Mouse (Mus musculus) bone marrow macrophage, adult 2 months (primary cell): Measurements from ENCODE around the gene Hmgb1.

Experiments used
- CTCF ChIP-seq: IDR thresholded peaks from 2 replicates; pipeline ENCODE4 v1.5.1; 2012; ENCODE audit warnings: low read depth, mild to moderate bottlenecking, low read length, moderate library complexity
- POLR2A ChIP-seq: IDR thresholded peaks from 2 replicates; pipeline ENCODE4 v1.6.1; 2012; ENCODE audit warnings: mild to moderate bottlenecking, low read depth, low read length, borderline replicate concordance

GRCm38 (mm10) chr5:149017666-149018415 lies 166.4 kb downstream of the Hmgb1 start:
- TF ChIP-seq CTCF (no peak), POLR2A (no peak)
